Mouse (Mus musculus): ENCODE results near the gene Mob3a. TPM values are rescaled to one million over a fixed set of nuclear protein-coding genes. Genes with fewer than 3 reads are reported as not detected.

The Mob3a gene
- total and polyA plus RNA-seq, 2 experiments from 2014 or later, result 44.9 to 75.1 TPM

GRCm38 (mm10) chr10:80703643-80704042 lies 1.9 kb upstream of the Mob3a start:
- no peak for TF ChIP-seq CTCF (IDR thresholded peaks at IDR 0.05)
- Histone ChIP-seq H3K36me3 (ENCODE audit: insufficient read depth, low read length) (peaks cover 25% of the 10 kb centered on the region), H3K9me3 (ENCODE audit: low read length) (no peaks in the 10 kb centered on the region), H3K4me2 (ENCODE audit: low read depth, low read length, poor library complexity, severe bottlenecking) (peak overlapping the region; percentile 55), H3K4me1 (ENCODE audit: insufficient read depth, low read length) (peaks cover 14% of the 10 kb centered on the region), H3K27ac (ENCODE audit: low read depth, low read length) (peak overlapping the region; percentile 84; the same call in 1 of the 2 replicates), H3K4me3 (ENCODE audit: low read depth, low read length) (peak overlapping the region; percentile 50), H3K27me3 (ENCODE audit: insufficient read depth, low read length) (no peaks in the 10 kb centered on the region), H3K9ac (replicated peaks; ENCODE audit: low read length, poor library complexity, severe bottlenecking) (peak overlapping the region; percentile 62)
- 96% methylated on average over 5 of the region's 5 CpGs for WGBS
- ATAC-seq (ENCODE audit: low FRiP score), result no peak
- DNase-seq (ENCODE audit: low spot score), result no peak

GRCm38 (mm10) chr10:80702536-80703390 lies 986 bp upstream of the Mob3a start:
- ATAC-seq (ENCODE audit: low FRiP score) (peak; percentile 88), DNase-seq (ENCODE audit: low spot score) (peak; percentile 95)
- Histone ChIP-seq H3K4me2 (ENCODE audit: low read depth, low read length, poor library complexity, severe bottlenecking) (peak overlapping the region; percentile 55), H3K9me3 (ENCODE audit: low read length) (no peaks in the 10 kb centered on the region), H3K4me3 (ENCODE audit: low read depth, low read length) (peak overlapping the region; percentile 50), H3K4me1 (ENCODE audit: insufficient read depth, low read length) (peaks cover 14% of the 10 kb centered on the region), H3K9ac (replicated peaks; ENCODE audit: low read length, poor library complexity, severe bottlenecking) (peak overlapping the region; percentile 62), H3K27me3 (ENCODE audit: insufficient read depth, low read length) (no peaks in the 10 kb centered on the region), H3K36me3 (ENCODE audit: insufficient read depth, low read length) (peaks cover 21% of the 10 kb centered on the region), H3K27ac (ENCODE audit: low read depth, low read length) (peak overlapping the region; percentile 84)
- WGBS, result 2% methylated on average over 47 of the region's 47 CpGs
- no peak for TF ChIP-seq CTCF (IDR thresholded peaks at IDR 0.05)

GRCm38 (mm10) chr10:80700732-80701131 lies 1.0 kb downstream of the Mob3a start:
- WGBS, result 46% methylated on average over 4 of the region's 4 CpGs
- DNase-seq (ENCODE audit: low spot score), result no peak
- Histone ChIP-seq H3K4me2 (ENCODE audit: low read depth, low read length, poor library complexity, severe bottlenecking) (peak overlapping the region; percentile 55), H3K27me3 (ENCODE audit: insufficient read depth, low read length) (no peaks in the 10 kb centered on the region), H3K9me3 (ENCODE audit: low read length) (no peaks in the 10 kb centered on the region), H3K9ac (replicated peaks; ENCODE audit: low read length, poor library complexity, severe bottlenecking) (no peak overlapping the region), H3K27ac (ENCODE audit: low read depth, low read length) (no peak overlapping the region), H3K36me3 (ENCODE audit: insufficient read depth, low read length) (peaks cover 5% of the 10 kb centered on the region; the same call in 1 of the 2 replicates), H3K4me3 (ENCODE audit: low read depth, low read length) (peak overlapping the region; percentile 50), H3K4me1 (ENCODE audit: insufficient read depth, low read length) (peaks cover 14% of the 10 kb centered on the region)
- 0 out of 2 replicates have a peak, but pooled peaks have one; percentile 0 for TF ChIP-seq CTCF (IDR thresholded peaks at IDR 0.05)
- ATAC-seq (ENCODE audit: low FRiP score), result no peak

GRCm38 (mm10) chr10:80700038-80700504 lies 1.7 kb downstream of the Mob3a start:
- no peak for ATAC-seq (ENCODE audit: low FRiP score)

GRCm38 (mm10) chr10:80698605-80699004 lies 3.2 kb downstream of the Mob3a start:
- no peak overlapping the region for H3K4me3 ChIP-seq (ENCODE audit: low read depth, low read length)
- no peaks in the 10 kb centered on the region for H3K27me3 ChIP-seq (ENCODE audit: insufficient read depth, low read length)
- no peak for DNase-seq (ENCODE audit: low spot score)
- H3K27ac ChIP-seq (ENCODE audit: low read depth, low read length), result no peak overlapping the region
- H3K9me3 ChIP-seq (ENCODE audit: low read length), result no peaks in the 10 kb centered on the region
- H3K4me2 ChIP-seq (ENCODE audit: low read depth, low read length, poor library complexity, severe bottlenecking), result no peak overlapping the region
- peaks cover 5% of the 10 kb centered on the region for H3K36me3 ChIP-seq (ENCODE audit: insufficient read depth, low read length)
- no peak for ATAC-seq (ENCODE audit: low FRiP score)
- no peak overlapping the region for H3K9ac ChIP-seq (replicated peaks; ENCODE audit: low read length, poor library complexity, severe bottlenecking)
- no peak for TF ChIP-seq CTCF (IDR thresholded peaks at IDR 0.05)
- 92% methylated on average over 9 of the region's 9 CpGs for WGBS
- H3K4me1 ChIP-seq (ENCODE audit: insufficient read depth, low read length), result peaks cover 10% of the 10 kb centered on the region

More at GRCm38 (mm10) chr10:80700038-80700504, 1.7 kb downstream of the Mob3a start:
- Histone ChIP-seq H3K27me3 (ENCODE audit: insufficient read depth, low read length) (no peaks in the 10 kb centered on the region), H3K4me1 (ENCODE audit: insufficient read depth, low read length) (peaks cover 14% of the 10 kb centered on the region), H3K27ac (ENCODE audit: low read depth, low read length) (no peak overlapping the region), H3K4me2 (ENCODE audit: low read depth, low read length, poor library complexity, severe bottlenecking) (0 out of 2 replicates have a peak overlapping the region, but pooled peaks have one; percentile 55), H3K4me3 (ENCODE audit: low read depth, low read length) (no peak overlapping the region), H3K36me3 (ENCODE audit: insufficient read depth, low read length) (peaks cover 5% of the 10 kb centered on the region; the same call in 1 of the 2 replicates), H3K9ac (replicated peaks; ENCODE audit: low read length, poor library complexity, severe bottlenecking) (0 out of 2 replicates have a peak overlapping the region, but pooled peaks have one; percentile 33), H3K9me3 (ENCODE audit: low read length) (no peaks in the 10 kb centered on the region)
- DNase-seq (ENCODE audit: low spot score), result no peak
- TF ChIP-seq CTCF (IDR thresholded peaks at IDR 0.05), result no peak
- WGBS, result 92% methylated on average over 7 of the region's 7 CpGs

GRCm38 (mm10) chr10:80697812-80698211 lies 4.0 kb downstream of the Mob3a start:
- H3K36me3 ChIP-seq (ENCODE audit: insufficient read depth, low read length), result peaks cover 5% of the 10 kb centered on the region
- H3K4me2 ChIP-seq (ENCODE audit: low read depth, low read length, poor library complexity, severe bottlenecking), result no peak overlapping the region
- no peak for TF ChIP-seq CTCF (IDR thresholded peaks at IDR 0.05)
- no peaks in the 10 kb centered on the region for H3K9me3 ChIP-seq (ENCODE audit: low read length)
- H3K4me1 ChIP-seq (ENCODE audit: insufficient read depth, low read length), result peaks cover 5% of the 10 kb centered on the region; the same call in 1 of the 2 replicates
- ATAC-seq (ENCODE audit: low FRiP score), result no peak
- DNase-seq (ENCODE audit: low spot score), result no peak
- no peak overlapping the region for H3K4me3 ChIP-seq (ENCODE audit: low read depth, low read length)
- WGBS, result 59% methylated on average over 9 of the region's 9 CpGs
- H3K27ac ChIP-seq (ENCODE audit: low read depth, low read length), result no peak overlapping the region
- H3K27me3 ChIP-seq (ENCODE audit: insufficient read depth, low read length), result no peaks in the 10 kb centered on the region
- peak overlapping the region; percentile 13; the same call in 1 of the 2 replicates for H3K9ac ChIP-seq (replicated peaks; ENCODE audit: low read length, poor library complexity, severe bottlenecking)
